9 mouse cellular contexts compared by ENCODE assay signal in the genomic region with DNA sequence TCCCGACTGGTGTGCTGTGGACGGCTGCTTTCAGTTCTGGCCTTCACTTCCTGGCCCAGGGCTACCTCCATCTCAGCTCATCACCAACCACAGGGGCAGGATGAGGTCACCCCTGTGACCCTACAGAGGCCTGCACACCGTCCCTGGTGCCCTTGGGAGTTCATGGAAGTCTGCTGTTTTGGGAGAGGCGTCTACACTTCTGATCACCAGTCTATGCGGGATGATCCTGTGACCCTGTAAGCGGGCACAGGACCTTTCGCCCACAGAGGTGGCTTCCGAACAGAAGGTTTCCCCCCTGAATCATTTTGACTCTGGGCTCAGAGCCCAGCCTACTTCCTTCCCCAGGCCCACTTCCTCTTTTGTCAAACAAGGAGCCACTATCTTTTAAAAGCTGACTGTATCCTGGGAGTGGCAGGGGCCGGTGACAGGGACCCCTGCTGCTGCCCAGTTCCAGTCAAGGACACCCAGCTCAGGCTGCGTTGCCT. TPM values are rescaled to one million over a fixed set of nuclear protein-coding genes. Genes with fewer than 3 reads are reported as not detected.
DNase-seq lines count a peak whose midpoint lies in the region; ATAC-seq lines count a peak whose summit lies in the region.
"Had no signal": no experiment of that assay in that cellular context is flagged by ENCODE, and none has a peak within 500 bp of the region (broad histone marks: within the 10 kb centered on the region; RNA-seq: fewer than 3 reads in every experiment).

No protein-coding gene starts in this region.

- WGBS in limb, embryonic 10.5 days, result 72% methylated on average over 10 of the region's 10 CpGs
- 72% methylated on average over 10 of the region's 10 CpGs for WGBS in midbrain, embryonic 15.5 days

- H3K4me1 ChIP-seq in limb, embryonic 10.5 days, result no peaks in the 10 kb centered on the region
- no peaks in the 10 kb centered on the region for H3K4me1 ChIP-seq in midbrain, embryonic 15.5 days

- H3K4me2 ChIP-seq in midbrain, embryonic 15.5 days, result no peak overlapping the region

- H3K27me3 ChIP-seq in limb, embryonic 10.5 days (ENCODE audit: low read depth, poor library complexity, severe bottlenecking), result no peaks in the 10 kb centered on the region
- no peaks in the 10 kb centered on the region for H3K27me3 ChIP-seq in midbrain, embryonic 15.5 days (replicated peaks)

- ATAC-seq in megakaryocyte-erythroid progenitor cell, adult 5-6 weeks (replicated peaks; ENCODE audit: low FRiP score, low TSS enrichment, poor library complexity, severe bottlenecking), result peak; percentile 51
- ATAC-seq in midbrain, embryonic 15.5 days (replicated peaks), result no peak

- no peak overlapping the region for H3K9ac ChIP-seq in midbrain, embryonic 15.5 days

- H3K27ac ChIP-seq in limb, embryonic 10.5 days, result no peak overlapping the region
- H3K27ac ChIP-seq in midbrain, embryonic 15.5 days, result no peak overlapping the region

- no peak overlapping the region for H3K4me3 ChIP-seq in limb, embryonic 10.5 days
- no peak overlapping the region for H3K4me3 ChIP-seq in midbrain, embryonic 15.5 days

- H3K36me3 ChIP-seq in limb, embryonic 10.5 days, result no peaks in the 10 kb centered on the region
- H3K36me3 ChIP-seq in midbrain, embryonic 15.5 days (replicated peaks), result no peaks in the 10 kb centered on the region

- peak; percentile 77 to 78 for DNase-seq in B cell, adult 2 months
- DNase-seq in R1 (ENCODE audit: low read depth, low spot score), result peak; percentile 66
- DNase-seq in kidney, adult 9 months, result peak; percentile 59
- no peak for DNase-seq in cerebellum, adult 18-20 months
- no peak for DNase-seq in limb, embryonic 10.5 days (ENCODE audit: low spot score)
- no peak for DNase-seq in left cerebral cortex, adult 8-10 months (ENCODE audit: low spot score in 2 of 2)

- no peaks in the 10 kb centered on the region for H3K9me3 ChIP-seq in limb, embryonic 10.5 days (replicated peaks)
- no peaks in the 10 kb centered on the region for H3K9me3 ChIP-seq in midbrain, embryonic 15.5 days

RNA-seq across cellular contexts. Expression of gene Ceacam16, which starts 10.1 kb away (rescaled TPM):
- total RNA-seq in megakaryocyte-erythroid progenitor cell, adult 5-6 weeks (2014; fragmentation: Nextera tagmentation), result not detected in 2 replicates
- not detected in 2 replicates for total RNA-seq in megakaryocyte-erythroid progenitor cell, adult 5-6 weeks (2017)
- not detected in 2 replicates for polyA plus RNA-seq in limb, embryonic 10.5 days (2016; fragmentation: Nextera tagmentation; extraction: Ambion mirVana)
- total RNA-seq in left cerebral cortex, adult 8-10 months (2022), result not detected
- 1.1 and 1.2 TPM in 2 replicates for polyA plus RNA-seq in midbrain, embryonic 15.5 days (2015; fragmentation: Nextera tagmentation; extraction: Ambion mirVana)
- total RNA-seq: layer of hippocampus, postnatal 14 days had no signal

RNA-seq across cellular contexts. Expression of gene Ceacam19, which starts 16.6 kb away (rescaled TPM):
- total RNA-seq in megakaryocyte-erythroid progenitor cell, adult 5-6 weeks (2014; fragmentation: Nextera tagmentation), result not detected in 2 replicates
- total RNA-seq in megakaryocyte-erythroid progenitor cell, adult 5-6 weeks (2017), result not detected in 2 replicates
- not detected in 2 replicates for polyA plus RNA-seq in limb, embryonic 10.5 days (2016; fragmentation: Nextera tagmentation; extraction: Ambion mirVana)
- not detected for total RNA-seq in left cerebral cortex, adult 8-10 months (2022)
- polyA plus RNA-seq in midbrain, embryonic 15.5 days (2015; fragmentation: Nextera tagmentation; extraction: Ambion mirVana), result not detected in 2 replicates
- total RNA-seq: layer of hippocampus, postnatal 14 days had no signal

RNA-seq across cellular contexts. Expression of gene Gm19345, which starts 19.4 kb away (rescaled TPM):
- not detected in 2 replicates for total RNA-seq in megakaryocyte-erythroid progenitor cell, adult 5-6 weeks (2014; fragmentation: Nextera tagmentation)
- total RNA-seq in megakaryocyte-erythroid progenitor cell, adult 5-6 weeks (2017), result not detected in 2 replicates
- not detected in 2 replicates for polyA plus RNA-seq in limb, embryonic 10.5 days (2016; fragmentation: Nextera tagmentation; extraction: Ambion mirVana)
- 1 to 10 TPM; 1.4 to 2.5 (median 2.0) TPM for total RNA-seq in left cerebral cortex, adult 8-10 months (2022)
- polyA plus RNA-seq in midbrain, embryonic 15.5 days (2015; fragmentation: Nextera tagmentation; extraction: Ambion mirVana), result 15.2 and 15.4 TPM in 2 replicates

RNA-seq across cellular contexts. Expression of gene Bcl3, which starts 48.6 kb away (rescaled TPM):
- 3.3 TPM in 1 of 2 replicates, not detected in the other for total RNA-seq in megakaryocyte-erythroid progenitor cell, adult 5-6 weeks (2014; fragmentation: Nextera tagmentation)
- total RNA-seq in megakaryocyte-erythroid progenitor cell, adult 5-6 weeks (2017), result 0.34 TPM in 1 of 2 replicates, not detected in the other
- 0.82 and 1.2 TPM in 2 replicates for polyA plus RNA-seq in limb, embryonic 10.5 days (2016; fragmentation: Nextera tagmentation; extraction: Ambion mirVana)
- total RNA-seq in left cerebral cortex, adult 8-10 months (2022), result 1 to 10 TPM in 2 of 4 experiments, under 1 TPM in 1, not detected in 1; 0.57 to 6.4 (median 2.9) TPM
- 0.89 and 1.7 TPM in 2 replicates for polyA plus RNA-seq in midbrain, embryonic 15.5 days (2015; fragmentation: Nextera tagmentation; extraction: Ambion mirVana)

RNA-seq across cellular contexts. Expression of gene Pvr, which starts 49.8 kb away (rescaled TPM):
- 1.3 and 6.4 TPM in 2 replicates for total RNA-seq in megakaryocyte-erythroid progenitor cell, adult 5-6 weeks (2014; fragmentation: Nextera tagmentation)
- total RNA-seq in megakaryocyte-erythroid progenitor cell, adult 5-6 weeks (2017), result 0.85 and 0.91 TPM in 2 replicates
- polyA plus RNA-seq in limb, embryonic 10.5 days (2016; fragmentation: Nextera tagmentation; extraction: Ambion mirVana), result 6.2 TPM in 2 replicates
- 10 to 100 TPM in 2 of 4 experiments, 1 to 10 TPM in 2; 7.0 to 12.4 (median 10.5) TPM for total RNA-seq in left cerebral cortex, adult 8-10 months (2022)
- polyA plus RNA-seq in midbrain, embryonic 15.5 days (2015; fragmentation: Nextera tagmentation; extraction: Ambion mirVana), result 11.5 and 12.6 TPM in 2 replicates

Comparison
In these comparisons a context has a peak if more than half of its experiments do, and no peak if none do; other contexts are left out.
1. DNase-seq: peak in B cell, adult 2 months (2 of 2), R1 (single experiment) and kidney, adult 9 months (single experiment); none in cerebellum, adult 18-20 months (0 of 2), limb, embryonic 10.5 days (single experiment) and left cerebral cortex, adult 8-10 months (0 of 2).